Mouse (Mus musculus): Measurements from ENCODE around the gene Wfdc11.

GRCm38 (mm10) chr2:164678848-164679625 lies 5.2 kb upstream of the Wfdc11 start:
- TF ChIP-seq CTCF (IDR thresholded peaks at IDR 0.05; ENCODE audit: low read depth) = peak; percentile 88
- TF ChIP-seq EP300 (optimal IDR thresholded peaks at IDR 0.05) = no peak
